Mouse (Mus musculus): ENCODE results near the gene Clec10a. TPM values are rescaled to one million over a fixed set of nuclear protein-coding genes. Genes with fewer than 3 reads are reported as not detected.
A peak's percentile ranks its signal among the peaks of the same experiment; 100 is the strongest.

Gene Clec10a
- polyA plus RNA-seq, 1 experiment from 2014 or later = not detected

DNA sequence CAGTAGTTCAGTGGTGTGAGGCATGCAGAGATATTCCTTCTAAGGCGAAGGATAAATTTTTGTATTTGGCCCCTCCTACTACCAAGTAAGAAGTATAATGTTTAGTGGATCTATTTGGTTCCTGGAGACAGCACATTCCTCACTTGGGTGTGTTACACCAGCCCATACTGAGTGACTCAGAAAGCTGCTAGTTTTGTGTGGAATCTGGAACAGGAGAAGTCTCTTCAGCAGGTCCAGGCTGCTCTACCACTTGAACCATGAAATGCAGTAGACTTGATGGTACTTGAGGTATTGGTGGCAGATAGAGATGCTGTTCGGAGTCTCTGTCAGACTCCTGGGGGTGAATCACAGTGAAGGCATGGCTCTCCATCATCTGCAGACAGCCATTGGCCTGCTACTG, 54.7 kb downstream of the Clec10a start:
- no peak for ATAC-seq
- no peaks in the 10 kb centered on the region for H3K9me3 ChIP-seq (replicated peaks)
- peaks cover 27% of the 10 kb centered on the region for H3K4me1 ChIP-seq
- peaks cover 60% of the 10 kb centered on the region for H3K27me3 ChIP-seq (replicated peaks)
- 80% methylated on average over 2 of the region's 2 CpGs for WGBS (ENCODE audit: insufficient replicate concordance)
- no peak overlapping the region for H3K4me2 ChIP-seq
- no peak overlapping the region for H3K27ac ChIP-seq
- no peak overlapping the region for H3K4me3 ChIP-seq
- H3K36me3 ChIP-seq = no peaks in the 10 kb centered on the region
- H3K9ac ChIP-seq = no peak overlapping the region

DNA sequence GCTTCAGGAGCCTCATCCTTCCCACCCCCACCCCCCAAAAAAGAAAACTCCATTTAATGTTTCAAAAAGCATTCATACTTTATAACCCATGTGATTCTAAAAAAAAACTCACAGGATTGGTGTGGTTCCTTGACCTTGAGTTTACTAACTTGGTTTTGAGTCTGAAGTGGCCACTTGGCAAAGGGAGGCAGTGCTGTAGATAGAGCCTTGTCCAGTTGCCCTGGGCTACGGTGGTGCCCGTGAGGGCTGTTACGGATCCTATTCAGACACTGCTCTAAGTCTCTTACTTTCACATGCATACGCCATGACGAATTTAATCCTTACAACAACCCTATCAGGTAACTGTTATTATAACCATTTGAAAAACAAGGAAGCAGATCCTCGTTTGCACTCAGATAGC, 56.0 kb downstream of the Clec10a start:
- ATAC-seq = no peak
- Histone ChIP-seq H3K27me3 (replicated peaks) (peaks cover 69% of the 10 kb centered on the region), H3K36me3 (peaks cover 5% of the 10 kb centered on the region), H3K9ac (no peak overlapping the region), H3K27ac (no peak overlapping the region), H3K4me1 (peaks cover 27% of the 10 kb centered on the region), H3K4me3 (no peak overlapping the region), H3K4me2 (no peak overlapping the region), H3K9me3 (replicated peaks) (no peaks in the 10 kb centered on the region)
- 72% methylated on average over 6 of the region's 6 CpGs for WGBS (ENCODE audit: insufficient replicate concordance)

DNA sequence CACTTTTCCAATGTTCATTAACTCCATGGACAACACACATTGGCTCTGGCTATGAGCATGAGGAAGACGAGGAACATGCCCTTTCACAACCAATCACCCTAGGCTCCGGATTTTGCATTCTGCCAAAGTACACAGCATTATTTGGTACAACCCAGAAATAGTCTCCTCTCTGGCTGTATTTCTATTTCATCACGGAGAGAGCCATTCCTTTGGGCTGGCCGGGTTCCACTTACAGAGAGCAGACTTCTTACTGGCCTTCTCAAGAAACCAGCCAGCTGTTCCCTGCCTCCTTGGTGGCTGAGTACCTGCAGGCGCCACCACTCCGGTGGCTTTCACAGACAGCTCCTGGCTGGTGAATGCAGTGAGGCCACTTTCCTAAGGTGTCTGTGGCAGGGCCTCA, 56.4 kb downstream of the Clec10a start, which contains the start of gene Slc16a11:
Gene Slc16a11 (plus strand): TSS at position 330 of the 400 bp plus-strand sequence.
- no peaks in the 10 kb centered on the region for H3K9me3 ChIP-seq (replicated peaks)
- H3K4me2 ChIP-seq = peak within 1 kb of the TSS; percentile 60; the same call in 1 of the 2 replicates
- H3K4me1 ChIP-seq = peaks cover 27% of the 10 kb centered on the region
- H3K27me3 ChIP-seq (replicated peaks) = peaks cover 73% of the 10 kb centered on the region
- no peak within 1 kb of the TSS for H3K4me3 ChIP-seq
- WGBS (ENCODE audit: insufficient replicate concordance) = 56% methylated on average over 6 of the region's 6 CpGs
- H3K27ac ChIP-seq = no peak within 1 kb of the TSS
- H3K36me3 ChIP-seq = peaks cover 9% of the 10 kb centered on the region
- no peak within 1 kb of the TSS for H3K9ac ChIP-seq
- no peak for ATAC-seq

GRCm38 (mm10) chr11:70212896-70213295, 56.9 kb downstream of the Clec10a start:
- H3K36me3 ChIP-seq = peaks cover 14% of the 10 kb centered on the region
- H3K27ac ChIP-seq = no peak overlapping the region
- 9% methylated on average over 9 of the region's 9 CpGs for WGBS (ENCODE audit: insufficient replicate concordance)
- no peaks in the 10 kb centered on the region for H3K9me3 ChIP-seq (replicated peaks)
- peaks cover 74% of the 10 kb centered on the region for H3K27me3 ChIP-seq (replicated peaks)
- H3K9ac ChIP-seq = no peak overlapping the region
- no peak overlapping the region for H3K4me2 ChIP-seq
- no peak overlapping the region for H3K4me3 ChIP-seq
- H3K4me1 ChIP-seq = peaks cover 28% of the 10 kb centered on the region
- ATAC-seq = no peak

GRCm38 (mm10) chr11:70213736-70214135, 57.7 kb downstream of the Clec10a start:
- Histone ChIP-seq H3K27me3 (replicated peaks) (peaks cover 74% of the 10 kb centered on the region), H3K4me1 (peaks cover 33% of the 10 kb centered on the region), H3K9ac (no peak overlapping the region), H3K27ac (no peak overlapping the region), H3K36me3 (peaks cover 20% of the 10 kb centered on the region), H3K4me3 (peak overlapping the region; percentile 41), H3K4me2 (peak overlapping the region; percentile 60), H3K9me3 (replicated peaks) (no peaks in the 10 kb centered on the region)
- 14% methylated on average over 26 of the region's 26 CpGs for WGBS (ENCODE audit: insufficient replicate concordance)
- no peak for ATAC-seq

GRCm38 (mm10) chr11:70214191-70214855, 58.3 kb downstream of the Clec10a start:
- Histone ChIP-seq H3K4me3 (peak overlapping the region; percentile 41), H3K4me2 (peak overlapping the region; percentile 60), H3K4me1 (peaks cover 39% of the 10 kb centered on the region), H3K27me3 (replicated peaks) (peaks cover 72% of the 10 kb centered on the region), H3K27ac (no peak overlapping the region), H3K36me3 (peaks cover 20% of the 10 kb centered on the region), H3K9me3 (replicated peaks) (no peaks in the 10 kb centered on the region), H3K9ac (peak overlapping the region; percentile 37; the same call in 1 of the 2 replicates)
- no peak; the same call in 1 of the 2 replicates for ATAC-seq
- WGBS (ENCODE audit: insufficient replicate concordance) = 3% methylated on average over 46 of the region's 46 CpGs

- ATAC-seq = no peak
- 4% methylated on average over 18 of the region's 18 CpGs for WGBS (ENCODE audit: insufficient replicate concordance)
- Histone ChIP-seq H3K36me3 (peaks cover 20% of the 10 kb centered on the region), H3K27ac (no peak overlapping the region), H3K9ac (no peak overlapping the region), H3K4me3 (peak overlapping the region; percentile 41), H3K27me3 (replicated peaks) (peaks cover 70% of the 10 kb centered on the region), H3K4me2 (peak overlapping the region; percentile 60), H3K9me3 (replicated peaks) (no peaks in the 10 kb centered on the region), H3K4me1 (peaks cover 44% of the 10 kb centered on the region)
Measured at GRCm38 (mm10) chr11:70214856-70215209, 58.8 kb downstream of the Clec10a start.

DNA sequence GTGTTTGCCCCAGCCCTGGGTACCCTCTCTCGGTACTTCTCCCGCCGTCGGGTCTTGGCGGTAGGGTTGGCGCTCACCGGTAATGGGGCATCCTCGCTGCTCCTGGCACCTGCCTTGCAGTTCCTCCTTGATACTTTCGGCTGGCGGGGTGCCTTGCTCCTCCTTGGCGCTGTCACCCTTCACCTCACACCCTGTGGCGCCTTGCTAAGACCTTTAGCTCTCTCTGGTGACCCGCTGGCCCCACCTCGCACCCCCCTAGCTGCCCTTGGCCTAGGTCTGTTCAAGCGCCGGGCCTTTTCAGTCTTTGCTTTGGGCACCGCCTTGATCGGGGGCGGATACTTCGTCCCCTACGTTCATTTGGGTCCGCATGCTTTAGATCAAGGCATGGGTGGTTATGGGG, 59.3 kb downstream of the Clec10a start:
- Histone ChIP-seq H3K4me3 (no peak overlapping the region), H3K27ac (no peak overlapping the region), H3K4me2 (no peak overlapping the region), H3K27me3 (replicated peaks) (peaks cover 70% of the 10 kb centered on the region), H3K36me3 (peaks cover 20% of the 10 kb centered on the region), H3K4me1 (peaks cover 49% of the 10 kb centered on the region), H3K9me3 (replicated peaks) (no peaks in the 10 kb centered on the region), H3K9ac (no peak overlapping the region)
- 23% methylated on average over 22 of the region's 22 CpGs for WGBS (ENCODE audit: insufficient replicate concordance)
- ATAC-seq = no peak

DNA sequence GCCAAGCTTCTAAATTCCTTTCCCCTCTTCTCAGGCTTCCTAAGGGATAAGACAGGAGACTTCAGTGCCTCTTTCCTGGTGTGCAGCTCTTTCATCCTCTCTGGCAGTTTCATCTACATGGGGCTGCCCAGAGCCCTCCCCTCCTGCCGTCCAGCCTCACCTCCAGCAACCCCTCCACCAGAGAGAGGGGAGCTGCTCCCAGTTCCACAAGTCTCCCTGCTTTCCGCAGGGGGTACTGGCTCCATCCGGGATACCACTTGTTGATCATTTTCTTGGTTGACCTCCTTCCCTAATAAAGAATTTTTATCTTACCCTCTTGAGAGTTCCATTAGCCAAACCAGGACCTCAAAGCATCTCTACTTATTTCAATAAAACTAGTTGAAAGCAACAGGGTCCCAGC, 60.1 kb downstream of the Clec10a start:
- H3K4me2 ChIP-seq = no peak overlapping the region
- H3K4me1 ChIP-seq = peaks cover 50% of the 10 kb centered on the region
- no peak overlapping the region for H3K4me3 ChIP-seq
- H3K36me3 ChIP-seq = peaks cover 20% of the 10 kb centered on the region
- no peak overlapping the region for H3K27ac ChIP-seq
- H3K9me3 ChIP-seq (replicated peaks) = no peaks in the 10 kb centered on the region
- 62% methylated on average over 3 of the region's 3 CpGs for WGBS (ENCODE audit: insufficient replicate concordance)
- no peak overlapping the region for H3K9ac ChIP-seq
- peaks cover 62% of the 10 kb centered on the region for H3K27me3 ChIP-seq (replicated peaks)
- no peak for ATAC-seq

DNA sequence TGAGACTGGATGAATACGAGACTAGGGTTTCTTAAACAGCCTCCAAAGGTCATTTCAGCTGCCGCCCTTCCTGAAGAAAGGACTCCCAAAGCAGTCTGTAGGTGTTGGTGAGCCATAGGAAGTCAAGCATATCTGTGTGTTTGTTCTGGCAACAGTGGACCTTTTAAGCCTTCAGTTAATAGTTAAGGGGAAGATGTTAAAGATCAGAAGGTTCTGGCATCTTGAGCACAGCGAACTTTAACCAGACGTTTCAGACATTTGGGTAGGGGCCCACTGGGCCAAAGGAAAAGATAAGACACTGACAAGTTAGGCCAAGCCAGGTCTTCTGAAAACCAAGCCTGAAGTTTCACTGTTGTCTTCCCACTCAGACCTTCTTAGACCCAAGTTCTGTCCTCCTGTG, 62.0 kb downstream of the Clec10a start:
- Histone ChIP-seq H3K27me3 (replicated peaks) (peaks cover 44% of the 10 kb centered on the region), H3K4me3 (no peak overlapping the region), H3K4me2 (peak overlapping the region; percentile 97; the same call in 1 of the 2 replicates), H3K4me1 (peaks cover 63% of the 10 kb centered on the region), H3K36me3 (peaks cover 20% of the 10 kb centered on the region), H3K9ac (no peak overlapping the region), H3K9me3 (replicated peaks) (no peaks in the 10 kb centered on the region), H3K27ac (0 out of 2 replicates have a peak overlapping the region, but pooled peaks have one; percentile 32)
- no peak for ATAC-seq
- 60% methylated on average over 4 of the region's 4 CpGs for WGBS (ENCODE audit: insufficient replicate concordance)

DNA sequence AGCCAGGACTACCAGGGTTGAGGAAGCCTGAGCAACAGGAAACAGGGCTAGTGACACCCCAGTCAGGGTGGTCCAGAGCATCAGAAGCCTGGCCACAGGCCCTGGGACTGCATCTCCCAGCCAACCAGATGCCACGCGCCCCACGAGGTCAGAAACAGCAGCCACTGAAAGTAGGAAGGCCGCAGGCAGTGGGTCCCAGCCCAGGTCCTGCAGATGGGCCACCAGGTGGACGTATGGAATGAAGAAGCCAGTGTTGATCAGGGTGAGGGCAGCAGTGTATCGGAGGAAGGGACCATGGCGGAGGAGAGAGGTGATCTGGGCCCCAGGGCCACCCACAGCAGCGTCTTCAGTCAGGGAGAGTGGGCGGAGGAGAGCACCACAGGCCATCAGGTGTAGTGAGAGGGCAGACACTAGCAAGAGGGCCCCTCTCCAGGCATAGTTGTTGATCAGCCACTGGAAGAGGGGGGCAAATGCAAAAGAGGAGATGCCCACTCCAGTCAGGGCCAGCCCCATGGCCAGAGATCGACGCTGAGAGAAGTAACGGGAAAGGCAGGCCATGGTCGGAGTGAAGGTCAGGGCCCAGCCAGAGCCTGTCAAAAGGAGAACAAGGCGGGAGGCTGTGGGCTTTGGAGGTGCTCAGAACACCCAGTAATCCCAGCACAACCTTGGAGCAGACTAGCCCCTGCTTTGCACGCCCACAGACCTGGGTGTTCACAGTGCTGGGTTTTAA, 62.9 kb downstream of the Clec10a start:
- Histone ChIP-seq H3K9ac (no peak overlapping the region), H3K36me3 (peaks cover 20% of the 10 kb centered on the region), H3K4me1 (peaks cover 66% of the 10 kb centered on the region), H3K4me2 (peak overlapping the region; percentile 97), H3K27ac (peak overlapping the region; percentile 32; the same call in 1 of the 2 replicates), H3K9me3 (replicated peaks) (no peaks in the 10 kb centered on the region), H3K4me3 (peak overlapping the region; percentile 76), H3K27me3 (replicated peaks) (peaks cover 36% of the 10 kb centered on the region)
- WGBS (ENCODE audit: insufficient replicate concordance) = 83% methylated on average over 15 of the region's 15 CpGs
- no peak for ATAC-seq

DNA sequence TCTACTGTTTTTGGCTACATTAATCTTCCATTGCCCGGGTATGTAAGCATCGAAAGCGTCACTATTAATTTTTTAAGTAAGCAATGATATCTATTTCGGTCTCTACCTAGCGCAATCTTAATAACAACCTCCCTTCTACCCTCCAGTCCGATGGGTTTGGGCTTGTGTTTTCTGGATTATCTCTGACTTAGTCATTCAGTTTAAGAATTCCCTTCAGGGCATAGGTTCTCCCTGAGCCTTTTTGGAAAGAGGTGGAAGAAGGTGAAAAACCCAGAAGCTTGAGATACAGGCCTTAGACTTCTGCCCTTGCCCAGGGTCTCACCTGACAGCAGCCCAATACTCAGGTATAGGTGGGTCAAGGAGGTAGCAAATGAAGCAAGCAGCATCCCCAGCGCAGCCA, 63.9 kb downstream of the Clec10a start:
- peak overlapping the region; percentile 76 for H3K4me3 ChIP-seq
- H3K9ac ChIP-seq = peak overlapping the region; percentile 88
- peaks cover 66% of the 10 kb centered on the region for H3K4me1 ChIP-seq
- H3K27ac ChIP-seq = peak overlapping the region; percentile 97
- H3K36me3 ChIP-seq = peaks cover 20% of the 10 kb centered on the region
- 53% methylated on average over 7 of the region's 7 CpGs for WGBS (ENCODE audit: insufficient replicate concordance)
- no peaks in the 10 kb centered on the region for H3K9me3 ChIP-seq (replicated peaks)
- ATAC-seq = no peak
- peaks cover 26% of the 10 kb centered on the region for H3K27me3 ChIP-seq (replicated peaks)
- H3K4me2 ChIP-seq = peak overlapping the region; percentile 97
